Mouse (Mus musculus) G1E (cell line): Measurements from ENCODE around the gene Il17re.

Experiments used
- POLR2AphosphoS5 ChIP-seq: IDR thresholded peaks from 2 replicates; pipeline ENCODE4 v1.6.1; 2012; ENCODE audit warnings: low read depth, low read length, inconsistent platforms; ENCODE audit not compliant: insufficient replicate concordance
- TAL1 ChIP-seq: conservative IDR thresholded peaks from 2 replicates; pipeline ENCODE4 v1.6.1; 2012; ENCODE audit warnings: low read depth, low read length, inconsistent platforms, mixed read lengths

- no peak for TF ChIP-seq TAL1
- TF ChIP-seq POLR2AphosphoS5: no peak
These were observed 15.0 kb downstream of the Il17re start for GRCm38 (mm10) chr6:113473246-113473645.
